Mouse (Mus musculus): Measurements from ENCODE around the gene Tns1.
A peak's percentile ranks its signal among the peaks of the same experiment; 100 is the strongest.
"Not testable (repeated sequence)": the region's sequence is repeated elsewhere in the genome, so short reads cannot be mapped to it uniquely, and the experiment has no call there.

The Tns1 gene

GRCm38 (mm10) chr1:74124021-74124981 lies at the start of gene Tns1:
Gene Tns1 (minus strand): TSS chr1:74124449.
- DNase-seq, result no peak

DNA sequence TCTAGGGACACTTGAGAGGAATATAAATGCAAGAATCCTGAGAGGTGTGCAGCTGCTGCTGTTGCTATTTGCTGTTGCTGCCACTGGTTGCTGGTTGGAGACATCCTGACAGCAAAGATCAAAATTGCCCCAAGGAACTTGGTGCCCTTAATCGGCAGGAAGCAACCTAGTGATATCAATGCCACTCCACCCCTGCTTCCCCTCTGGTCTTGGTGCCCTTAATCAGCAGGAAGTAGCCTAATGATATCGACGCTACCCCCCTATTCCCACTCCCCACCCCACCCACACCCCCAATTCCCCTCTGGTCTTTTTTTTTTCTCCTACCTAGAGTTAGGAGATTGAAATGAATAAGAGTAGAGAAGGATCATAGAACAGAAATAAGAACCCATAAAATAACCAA lies 48.5 kb upstream of the Tns1 start:
- DNase-seq, result no peak

GRCm38 (mm10) chr1:74169721-74170120 lies 45.5 kb upstream of the Tns1 start:
- DNase-seq, result no peak

DNA sequence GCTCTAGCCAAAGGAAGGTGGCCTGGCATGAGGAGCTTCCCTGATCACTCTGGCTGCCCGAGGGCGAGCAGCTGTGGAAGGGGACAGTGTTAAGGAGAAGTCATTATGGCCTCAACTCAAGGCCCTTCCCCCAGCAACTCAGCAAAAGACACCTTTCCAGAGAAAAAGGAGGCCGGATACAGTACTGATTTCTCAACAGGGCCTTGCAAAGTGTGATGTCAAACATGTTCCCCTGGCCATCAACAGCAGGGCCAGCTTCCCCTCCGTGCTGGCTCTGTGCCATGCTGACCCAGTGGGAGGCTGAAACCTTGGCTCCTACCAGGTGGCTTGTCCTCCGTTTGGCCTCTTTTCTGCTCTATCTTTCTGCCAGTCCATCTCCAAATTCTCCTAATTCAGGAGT lies 42.9 kb upstream of the Tns1 start:
- peak; percentile 5 for DNase-seq

DNA sequence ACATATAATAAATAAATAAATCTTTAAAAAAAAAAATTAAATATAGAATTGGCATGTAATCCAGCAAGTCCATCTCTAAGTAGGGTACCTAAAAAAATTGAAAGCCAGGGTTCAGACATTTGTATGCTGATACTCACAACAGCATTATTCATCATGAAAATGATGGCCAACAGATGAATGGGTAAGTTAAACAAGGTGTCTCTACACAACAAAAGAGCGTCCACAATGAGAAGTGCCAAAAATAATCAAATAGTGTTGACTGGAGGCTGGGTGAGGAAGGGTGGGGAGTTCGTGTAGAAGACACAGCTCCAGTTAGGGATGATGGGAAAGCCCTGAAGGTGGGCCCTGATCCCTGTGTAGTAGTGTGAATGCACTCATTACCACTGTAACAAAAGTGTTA lies 35.8 kb upstream of the Tns1 start:
- no peak for DNase-seq

DNA sequence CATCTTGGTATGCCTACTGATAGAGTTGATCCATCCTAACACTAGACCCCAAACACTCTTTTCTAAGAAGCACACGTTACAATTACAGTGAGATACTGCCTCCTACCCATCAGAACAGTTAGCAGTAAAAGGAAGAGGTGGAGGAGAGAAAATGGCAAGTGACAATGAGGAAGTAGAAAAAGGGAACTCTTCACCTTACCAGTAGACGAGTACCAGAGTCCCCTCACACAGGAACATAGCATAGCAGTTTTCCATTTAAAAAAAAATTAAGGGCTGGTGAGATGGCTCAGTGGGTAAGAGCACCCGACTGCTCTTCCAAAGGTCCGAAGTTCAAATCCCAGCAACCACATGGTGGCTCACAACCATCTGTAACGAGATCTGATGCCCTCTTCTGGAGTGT lies 35.4 kb upstream of the Tns1 start:
- not testable (repeated sequence) for DNase-seq

GRCm38 (mm10) chr1:74156381-74156910 lies 32.2 kb upstream of the Tns1 start:
- no peak for DNase-seq

DNA sequence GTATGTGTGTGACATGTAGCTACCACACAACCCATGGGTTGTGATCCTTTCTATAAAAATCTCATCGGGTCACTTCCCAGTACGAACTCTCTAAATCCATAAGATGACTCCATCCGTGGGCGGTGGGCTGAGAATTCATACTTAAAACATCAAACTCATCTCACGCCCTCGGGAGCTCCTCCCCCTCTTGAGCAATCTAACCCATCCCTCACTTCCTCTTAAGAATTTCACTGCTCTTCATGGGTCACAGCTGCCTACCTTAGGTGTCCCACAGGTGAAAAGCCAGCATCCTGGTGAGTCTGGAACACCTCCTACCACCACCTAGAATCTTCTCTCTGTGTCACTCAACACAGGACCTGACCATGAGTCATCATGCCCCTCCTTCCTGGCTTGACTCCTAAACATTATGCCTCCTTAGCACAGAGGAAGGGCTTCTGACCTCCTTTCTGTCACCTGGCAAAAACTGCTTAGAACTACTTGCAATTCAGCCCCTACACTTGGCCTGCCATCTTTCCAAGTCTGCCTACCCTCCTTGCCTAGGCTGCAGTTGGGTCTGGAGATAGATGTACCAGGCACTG lies 31.3 kb upstream of the Tns1 start:
- no peak for DNase-seq

- DNase-seq, result no peak
Measured at GRCm38 (mm10) chr1:74153461-74154184, 29.4 kb upstream of the Tns1 start, which contains the start of gene Cxcr2. Gene Cxcr2 (plus strand): TSS chr1:74153989.

DNA sequence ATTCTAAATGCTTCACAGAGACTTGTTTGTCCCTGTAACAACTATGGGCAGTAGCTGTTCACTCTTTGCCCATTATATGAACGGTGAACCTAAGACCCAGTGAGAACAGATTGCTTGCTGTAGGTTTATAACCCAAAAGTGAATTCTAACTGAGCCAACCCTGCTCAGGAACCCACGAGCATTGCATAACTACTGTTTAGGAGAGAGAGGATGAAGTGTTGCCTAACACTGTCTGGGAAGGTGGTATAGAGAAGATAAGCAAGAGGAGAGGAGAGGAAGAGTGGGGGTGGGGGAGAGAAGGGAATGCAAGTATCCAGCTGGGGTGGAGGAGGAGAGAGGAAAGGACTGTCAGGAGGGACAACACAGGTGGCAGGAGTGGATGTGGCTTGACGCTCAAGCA lies 26.8 kb upstream of the Tns1 start:
- DNase-seq, result no peak

GRCm38 (mm10) chr1:74150101-74150500 lies 25.9 kb upstream of the Tns1 start:
- DNase-seq, result no peak

DNA sequence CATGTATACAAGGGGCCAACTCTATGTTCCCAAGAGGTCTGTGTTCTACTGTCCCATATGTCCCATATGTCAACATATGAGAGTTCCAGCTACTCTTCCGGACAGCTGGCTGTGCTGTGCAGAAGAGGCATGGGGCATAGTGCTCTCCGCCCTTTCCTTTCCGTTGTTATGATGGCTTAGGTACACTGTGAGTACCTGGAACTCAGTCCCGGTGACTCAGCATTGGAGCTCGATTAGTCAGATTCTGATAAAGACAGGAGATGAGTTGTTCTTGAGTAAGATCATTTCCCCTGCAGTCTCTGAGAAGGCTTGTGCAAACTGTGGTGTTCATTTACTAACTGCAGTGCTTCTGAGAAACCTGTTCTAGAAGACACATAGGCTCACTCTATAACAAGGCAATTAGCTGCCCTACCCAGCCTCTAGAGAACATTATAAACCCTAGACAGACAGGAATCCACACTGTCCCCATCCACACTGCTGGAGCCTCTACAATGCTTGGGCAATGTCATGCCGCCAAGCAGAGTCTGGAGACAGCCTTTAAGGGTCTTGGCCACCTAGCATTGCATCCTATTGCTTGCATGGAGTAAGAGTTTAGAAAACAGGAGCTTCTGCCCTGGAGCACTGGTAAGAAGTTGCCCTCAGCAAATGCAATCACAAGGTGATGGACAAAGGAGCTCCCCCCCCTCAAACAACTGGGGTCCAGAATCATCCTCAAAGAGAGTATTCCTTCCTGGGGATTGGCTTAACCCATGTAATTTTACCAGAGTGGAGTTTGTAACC lies 25.0 kb upstream of the Tns1 start:
- DNase-seq, result no peak

DNA sequence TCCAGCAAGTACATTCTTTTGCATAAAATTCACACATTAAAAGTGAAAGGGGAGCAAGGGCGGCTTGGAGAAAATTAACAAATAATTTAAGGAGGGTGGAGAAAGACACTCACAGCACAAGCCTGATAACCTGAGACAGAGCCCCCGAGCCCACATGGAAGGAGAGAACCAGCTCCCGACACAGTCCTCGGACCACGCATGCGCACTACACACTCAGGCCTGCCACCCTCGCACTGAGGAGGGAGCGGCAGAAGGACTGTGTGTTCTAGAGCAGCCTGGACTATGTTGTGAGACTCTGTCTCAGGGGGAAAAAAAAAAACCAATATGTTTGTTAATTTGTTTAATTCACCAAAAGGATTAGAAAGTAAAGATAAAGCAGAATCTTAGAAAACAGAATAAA lies 17.5 kb upstream of the Tns1 start:
- DNase-seq, result no peak

- no peak for DNase-seq
Measured at GRCm38 (mm10) chr1:74139415-74139814, 15.2 kb upstream of the Tns1 start.

GRCm38 (mm10) chr1:74135326-74135950 lies 11.2 kb upstream of the Tns1 start:
- DNase-seq, result no peak

DNA sequence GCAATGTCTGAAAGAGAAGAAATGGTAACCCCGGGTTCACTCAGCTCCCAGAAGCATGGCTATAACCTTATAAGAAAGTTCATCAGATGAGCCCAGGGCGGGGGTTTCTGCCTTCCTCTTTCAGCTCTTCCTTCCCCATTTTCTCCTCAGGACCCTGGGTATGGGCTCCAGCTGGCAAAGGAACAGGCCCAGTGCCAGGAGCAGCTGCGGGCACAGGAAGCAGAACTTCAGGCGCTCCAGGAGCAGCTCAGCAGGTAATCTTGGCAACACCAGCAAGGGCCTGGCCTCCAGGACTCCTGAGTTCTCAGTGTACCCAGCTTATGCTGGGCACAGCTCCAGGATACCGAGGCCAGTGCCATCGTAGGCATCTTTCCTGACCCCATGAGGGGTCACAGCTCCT lies 9.7 kb upstream of the Tns1 start:
- DNase-seq, result peak; percentile 7

DNA sequence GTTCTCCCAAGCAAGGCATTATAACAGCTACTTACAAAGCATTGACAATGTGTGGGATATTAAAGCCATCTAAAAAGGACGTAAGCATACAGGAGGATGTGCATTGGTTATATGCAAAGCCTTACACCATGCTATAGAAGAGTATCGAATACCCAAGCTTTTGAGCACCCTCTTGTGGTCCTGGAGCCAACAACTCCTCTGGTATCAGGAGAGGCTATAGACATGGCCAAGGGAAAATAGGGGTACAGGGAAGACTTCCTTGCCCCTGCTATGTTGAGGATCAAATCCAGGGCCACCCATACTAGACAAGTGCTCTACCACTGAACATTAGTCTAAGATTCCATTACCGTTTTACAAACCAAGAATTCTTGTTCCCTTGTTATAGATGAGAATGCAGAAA lies 7.8 kb upstream of the Tns1 start:
- DNase-seq, result no peak

- DNase-seq, result no peak
Measured at GRCm38 (mm10) chr1:74130883-74131659, 6.8 kb upstream of the Tns1 start.

DNA sequence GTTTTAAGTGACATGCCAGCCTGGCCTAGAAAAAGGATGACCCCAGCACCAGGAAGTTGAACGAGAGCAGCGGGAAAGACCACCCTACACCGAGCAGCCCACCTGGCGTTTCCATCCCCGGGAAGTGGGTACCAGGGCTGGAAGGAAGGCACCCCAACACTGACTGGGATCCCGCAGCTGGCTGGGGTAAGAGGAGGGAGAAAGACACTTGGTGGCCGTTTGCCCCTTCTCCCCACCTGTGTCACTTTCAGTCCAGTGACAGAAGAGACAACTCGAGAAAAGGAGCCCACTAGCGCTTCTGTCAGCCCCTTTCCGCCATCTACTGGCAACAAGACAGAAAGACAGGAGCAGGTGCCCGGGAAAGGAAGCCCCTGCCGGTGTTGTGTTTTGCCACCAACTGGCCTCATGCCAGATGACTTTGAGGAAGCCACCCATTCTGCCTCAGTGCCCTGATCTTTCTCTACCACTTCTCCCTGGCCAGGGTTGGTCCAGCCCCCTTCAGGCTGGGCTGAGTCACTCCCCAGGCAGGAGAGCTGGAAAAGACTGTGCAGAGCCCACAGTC lies 823 bp upstream of the Tns1 start, which contains the start of gene Rufy4:
TSS of gene Rufy4 (plus strand) at position 551 of the 562 bp plus-strand sequence.
- peak; percentile 30 for DNase-seq

- no peak for DNase-seq
Measured at GRCm38 (mm10) chr1:74123215-74123614, 1.0 kb downstream of the Tns1 start.
